9 mouse cellular contexts compared by ENCODE assay signal in the genomic region with DNA sequence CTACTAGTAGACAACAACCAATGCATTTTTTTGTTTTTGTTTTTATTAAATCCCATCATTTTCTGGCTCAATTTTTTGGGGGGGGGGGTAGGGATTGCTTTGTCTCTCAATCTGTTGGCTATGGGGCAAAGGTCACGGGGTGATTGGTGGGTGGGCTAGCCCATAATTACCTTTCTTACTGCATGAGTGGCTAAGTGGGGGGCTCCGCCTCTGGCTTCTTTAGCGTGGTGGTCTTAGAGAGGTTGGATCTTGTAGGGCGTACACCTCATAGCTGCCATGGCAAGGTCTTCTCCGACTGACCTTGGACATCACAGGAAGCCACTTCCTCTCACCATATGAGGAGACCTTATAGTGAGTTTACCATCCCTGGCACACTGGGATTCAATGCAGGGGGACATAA.
DNase-seq lines count a peak whose midpoint lies in the region; ATAC-seq lines count a peak whose summit lies in the region.
"Had no signal": no experiment of that assay in that cellular context is flagged by ENCODE, and none has a peak within 500 bp of the region (broad histone marks: within the 10 kb centered on the region; RNA-seq: fewer than 3 reads in every experiment).

No protein-coding gene starts in this region.

- 84% methylated on average over 5 of the region's 5 CpGs for WGBS in heart, embryonic 15.5 days
- WGBS in embryonic facial prominence, embryonic 14.5 days, result 82% methylated on average over 5 of the region's 5 CpGs
- 77% methylated on average over 5 of the region's 5 CpGs for WGBS in hindbrain, embryonic 14.5 days
- 81% methylated on average over 5 of the region's 5 CpGs for WGBS in midbrain, embryonic 11.5 days

- no peak for ATAC-seq in heart, embryonic 15.5 days (replicated peaks; ENCODE audit: insufficient number of reproducible peaks, insufficient read depth, low FRiP score, low read depth)
- ATAC-seq in embryonic facial prominence, embryonic 14.5 days (ENCODE audit: low read depth), result no peak
- ATAC-seq in hindbrain, embryonic 14.5 days (ENCODE audit: low FRiP score), result no peak
- no peak for ATAC-seq in midbrain, embryonic 11.5 days (ENCODE audit: low FRiP score)

- DNase-seq in heart, postnatal 10 days, result no peak
- DNase-seq in embryonic facial prominence, embryonic 14.5 days (ENCODE audit: low spot score), result no peak
- no peak for DNase-seq in hindbrain, embryonic 14.5 days (ENCODE audit: low spot score)
- no peak for DNase-seq in midbrain, embryonic 11.5 days (ENCODE audit: low spot score, missing footprints)
- DNase-seq in MN1 (ENCODE audit: low spot score), result no peak
- no peak for DNase-seq in adrenal gland, postnatal 10 days
- no peak for DNase-seq in kidney, postnatal 36 days

- peak overlapping the region; percentile 71 for H3K4me2 ChIP-seq in heart, embryonic 15.5 days
- H3K4me2 ChIP-seq in embryonic facial prominence, embryonic 14.5 days (ENCODE audit: low read depth, low read length), result peak overlapping the region; percentile 65
- peak overlapping the region; percentile 54 for H3K4me2 ChIP-seq in hindbrain, embryonic 14.5 days (replicated peaks)
- H3K4me2 ChIP-seq in midbrain, embryonic 11.5 days, result peak overlapping the region; percentile 37; the same call in 1 of the 2 replicates

- H3K9ac ChIP-seq in heart, embryonic 15.5 days, result no peak overlapping the region
- 0 out of 2 replicates have a peak overlapping the region, but pooled peaks have one; percentile 50 for H3K9ac ChIP-seq in embryonic facial prominence, embryonic 14.5 days (ENCODE audit: low read depth, low read length)
- H3K9ac ChIP-seq in hindbrain, embryonic 14.5 days, result 0 out of 2 replicates have a peak overlapping the region, but pooled peaks have one; percentile 17
- H3K9ac ChIP-seq in midbrain, embryonic 11.5 days (ENCODE audit: low read length), result no peak overlapping the region

- H3K4me3 ChIP-seq in heart, embryonic 15.5 days, result peak overlapping the region; percentile 52
- peak overlapping the region; percentile 32 for H3K4me3 ChIP-seq in embryonic facial prominence, embryonic 14.5 days (ENCODE audit: low read depth, low read length)
- 0 out of 2 replicates have a peak overlapping the region, but pooled peaks have one; percentile 18 for H3K4me3 ChIP-seq in hindbrain, embryonic 14.5 days (replicated peaks; ENCODE audit: low read length)
- no peak overlapping the region for H3K4me3 ChIP-seq in midbrain, embryonic 11.5 days (ENCODE audit: low read depth, low read length)

- peak overlapping the region; percentile 68 for H3K27ac ChIP-seq in heart, embryonic 15.5 days
- H3K27ac ChIP-seq in embryonic facial prominence, embryonic 14.5 days (replicated peaks; ENCODE audit: low read depth, low read length), result peak overlapping the region; percentile 65
- H3K27ac ChIP-seq in hindbrain, embryonic 14.5 days, result no peak overlapping the region
- no peak overlapping the region for H3K27ac ChIP-seq in midbrain, embryonic 11.5 days (ENCODE audit: low read depth, low read length)

- H3K27me3 ChIP-seq in heart, embryonic 15.5 days, result 0 out of 2 replicates have a peak, but pooled peaks cover 8% of the 10 kb centered on the region
- 0 out of 2 replicates have a peak, but pooled peaks cover 3% of the 10 kb centered on the region for H3K27me3 ChIP-seq in embryonic facial prominence, embryonic 14.5 days (replicated peaks; ENCODE audit: control insufficient read depth, insufficient read depth, low read length)
- H3K27me3 ChIP-seq in hindbrain, embryonic 14.5 days (ENCODE audit: control insufficient read depth, insufficient read depth, low read length), result 0 out of 2 replicates have a peak, but pooled peaks cover 4% of the 10 kb centered on the region
- H3K27me3 ChIP-seq in midbrain, embryonic 11.5 days (ENCODE audit: control insufficient read depth, insufficient read depth, low read length), result no peaks in the 10 kb centered on the region; the same call in none of the 2 replicates

- intact Hi-C loops in heart, postnatal 10 days (cut with DNase I), result loop anchor here (10.0 kb wide), 2 partner anchors 386 to 544 kb away; partner anchors contain the start of gene Maf

- no peaks in the 10 kb centered on the region for H3K9me3 ChIP-seq in heart, embryonic 15.5 days (replicated peaks)
- no peaks in the 10 kb centered on the region for H3K9me3 ChIP-seq in embryonic facial prominence, embryonic 14.5 days (ENCODE audit: control insufficient read depth, low read length)
- no peaks in the 10 kb centered on the region for H3K9me3 ChIP-seq in hindbrain, embryonic 14.5 days (ENCODE audit: control insufficient read depth, low read length)
- no peaks in the 10 kb centered on the region for H3K9me3 ChIP-seq in midbrain, embryonic 11.5 days (ENCODE audit: control insufficient read depth, low read length)

- H3K36me3 ChIP-seq in heart, embryonic 15.5 days, result no peaks in the 10 kb centered on the region
- H3K36me3 ChIP-seq in embryonic facial prominence, embryonic 14.5 days (ENCODE audit: control insufficient read depth, insufficient read depth, low read length), result no peaks in the 10 kb centered on the region
- no peaks in the 10 kb centered on the region for H3K36me3 ChIP-seq in hindbrain, embryonic 14.5 days (replicated peaks; ENCODE audit: control insufficient read depth, insufficient read depth)
- H3K36me3 ChIP-seq in midbrain, embryonic 11.5 days (ENCODE audit: control insufficient read depth, insufficient read depth, low read length), result no peaks in the 10 kb centered on the region
- H3K36me3 ChIP-seq: G1E had no signal

- peaks cover 26% of the 10 kb centered on the region for H3K4me1 ChIP-seq in heart, embryonic 15.5 days (replicated peaks)
- H3K4me1 ChIP-seq in embryonic facial prominence, embryonic 14.5 days (ENCODE audit: control insufficient read depth, insufficient read depth, low read length), result peaks cover 22% of the 10 kb centered on the region
- H3K4me1 ChIP-seq in hindbrain, embryonic 14.5 days (replicated peaks; ENCODE audit: control insufficient read depth, insufficient read depth, low read length), result peaks cover 26% of the 10 kb centered on the region
- peaks cover 20% of the 10 kb centered on the region for H3K4me1 ChIP-seq in midbrain, embryonic 11.5 days (ENCODE audit: control insufficient read depth, insufficient read depth, low read length)

Comparison
In these comparisons a context has a peak if more than half of its experiments do, and no peak if none do; other contexts are left out.
1. H3K27ac ChIP-seq: peak in heart, embryonic 15.5 days (single experiment) and embryonic facial prominence, embryonic 14.5 days (single experiment); none in hindbrain, embryonic 14.5 days (single experiment) and midbrain, embryonic 11.5 days (single experiment).
2. H3K9ac ChIP-seq: peak in embryonic facial prominence, embryonic 14.5 days (single experiment) and hindbrain, embryonic 14.5 days (single experiment); none in heart, embryonic 15.5 days (single experiment) and midbrain, embryonic 11.5 days (single experiment).
3. Peak in every context shown above with its lines, with median percentiles within 50 percentile points of each other: H3K4me2 ChIP-seq.